Mouse (Mus musculus) forebrain, embryonic 11.5 days (tissue): Measurements from ENCODE around the gene Cacng8. TPM values are rescaled to one million over a fixed set of nuclear protein-coding genes. Genes with fewer than 3 reads are reported as not detected.

Source experiments
- ATAC-seq: fragments of 200-750 bp; cut with Nextera tagmentation; replicated peaks from 2 replicates; pipeline ENCODE4 v1.8.0; 2017; ENCODE audit warnings: moderate TSS enrichment; ENCODE audit not compliant: low FRiP score
- DNase-seq: peaks from one replicate; pipeline ENCODE4 v3.0.0-alpha.2; 2017; ENCODE audit warnings: low spot score
- H3K27ac ChIP-seq: fragments of 300-500 bp; sonication (generic); 2 replicates; pipeline ENCODE4 v1.5.1; 2014; ENCODE audit warnings: low read depth, low read length
- H3K27me3 ChIP-seq: fragments of 300-500 bp; sonication (generic); 2 replicates; pipeline ENCODE4 v1.6.1; 2014; ENCODE audit warnings: mild to moderate bottlenecking, low read length, mixed read lengths; ENCODE audit not compliant: control insufficient read depth, insufficient read depth
- H3K36me3 ChIP-seq: fragments of 300-500 bp; sonication (generic); 2 replicates; pipeline ENCODE4 v1.6.1; 2014; ENCODE audit warnings: mild to moderate bottlenecking, low read length, moderate library complexity, mixed read lengths; ENCODE audit not compliant: control insufficient read depth, insufficient read depth
- H3K4me1 ChIP-seq: fragments of 300-500 bp; sonication (generic); replicated peaks from 2 replicates; pipeline ENCODE4 v1.6.1; 2014; ENCODE audit warnings: low read length, mixed read lengths; ENCODE audit not compliant: control insufficient read depth, insufficient read depth
- H3K4me2 ChIP-seq: fragments of 300-500 bp; sonication (generic); 2 replicates; pipeline ENCODE4 v1.6.1; 2014; ENCODE audit warnings: low read depth, mild to moderate bottlenecking, low read length, moderate library complexity, mixed read lengths; ENCODE audit not compliant: severe bottlenecking
- H3K4me3 ChIP-seq: fragments of 300-500 bp; sonication (generic); 2 replicates; pipeline ENCODE4 v1.5.1; 2014; ENCODE audit warnings: low read depth, low read length
- H3K9ac ChIP-seq: fragments of 300-500 bp; sonication (generic); 2 replicates; pipeline ENCODE4 v1.6.1; 2014; ENCODE audit warnings: low read length
- H3K9me3 ChIP-seq: fragments of 300-500 bp; sonication (generic); 2 replicates; pipeline ENCODE4 v1.6.1; 2016; ENCODE audit warnings: low read length, mixed read lengths; ENCODE audit not compliant: control insufficient read depth
- WGBS: fragments of 180-500 bp; shearing (Covaris S2); extraction: QIAGEN DNeasy Blood & Tissue Kit; methylation state at CpG from one replicate; pipeline ENCODE4 v1.1.7; 2014; 5-methylcytosine and 5-hydroxymethylcytosine counted together
- polyA plus RNA-seq: library from polyadenylated mRNA; unstranded; fragments of >200 nt; fragmentation: Nextera tagmentation; extraction: Ambion mirVana; gene quantifications from 2 replicates; pipeline ENCODE4 v1.2.1, GENCODE M21; 2014

Cacng8 gene
- polyA plus RNA-seq, 1 experiment from 2014 or later = 7.9 TPM

DNA sequence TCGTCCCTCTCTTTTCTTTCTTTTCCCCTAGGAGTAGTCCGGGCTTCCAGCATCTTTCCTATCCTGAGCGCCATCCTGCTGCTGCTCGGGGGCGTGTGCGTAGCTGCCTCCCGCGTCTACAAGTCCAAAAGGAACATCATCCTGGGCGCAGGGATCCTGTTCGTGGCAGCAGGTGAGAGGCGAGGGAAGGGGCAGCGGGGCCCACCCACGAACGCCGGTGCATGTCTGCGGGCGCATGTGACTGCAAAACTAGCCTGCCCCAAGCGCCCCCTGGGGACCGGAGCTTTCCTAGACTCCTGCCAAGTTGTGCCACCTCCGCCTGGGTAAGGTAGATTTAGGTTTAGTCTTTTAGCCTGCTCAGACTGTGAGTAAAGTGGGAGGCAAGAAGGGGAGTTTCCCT is 21.6 kb downstream of the Cacng8 start:
- H3K9ac ChIP-seq = peak overlapping the region; percentile 57
- peaks cover 2% of the 10 kb centered on the region for H3K4me1 ChIP-seq
- H3K27me3 ChIP-seq = peaks cover 33% of the 10 kb centered on the region
- DNase-seq = peak; percentile 81
- ATAC-seq = no peak
- H3K4me3 ChIP-seq = peak overlapping the region; percentile 32
- no peaks in the 10 kb centered on the region for H3K9me3 ChIP-seq
- H3K4me2 ChIP-seq = peak overlapping the region; percentile 88
- under 1% methylated on average over 20 of the region's 20 CpGs for WGBS
- H3K36me3 ChIP-seq = no peaks in the 10 kb centered on the region
- no peak overlapping the region for H3K27ac ChIP-seq

DNA sequence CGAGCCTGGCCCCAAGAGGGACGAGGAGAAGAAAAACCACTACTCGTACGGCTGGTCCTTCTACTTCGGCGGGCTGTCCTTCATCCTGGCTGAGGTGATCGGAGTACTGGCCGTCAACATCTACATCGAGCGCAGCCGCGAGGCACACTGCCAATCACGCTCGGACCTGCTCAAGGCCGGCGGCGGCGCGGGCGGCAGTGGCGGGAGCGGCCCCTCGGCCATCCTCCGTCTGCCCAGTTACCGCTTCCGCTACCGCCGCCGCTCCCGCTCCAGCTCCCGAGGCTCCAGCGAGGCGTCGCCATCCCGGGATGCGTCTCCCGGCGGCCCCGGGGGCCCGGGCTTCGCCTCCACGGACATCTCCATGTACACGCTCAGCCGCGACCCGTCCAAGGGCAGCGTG is 24.4 kb downstream of the Cacng8 start:
- Histone ChIP-seq H3K4me2 (peak overlapping the region; percentile 99), H3K4me3 (peak overlapping the region; percentile 55), H3K4me1 (peaks cover 2% of the 10 kb centered on the region), H3K9me3 (no peaks in the 10 kb centered on the region), H3K9ac (peak overlapping the region; percentile 68), H3K27ac (no peak overlapping the region), H3K36me3 (no peaks in the 10 kb centered on the region), H3K27me3 (peaks cover 33% of the 10 kb centered on the region)
- 1% methylated on average over 43 of the region's 47 CpGs for WGBS
- ATAC-seq (no peak), DNase-seq (peak; percentile 71)

DNA sequence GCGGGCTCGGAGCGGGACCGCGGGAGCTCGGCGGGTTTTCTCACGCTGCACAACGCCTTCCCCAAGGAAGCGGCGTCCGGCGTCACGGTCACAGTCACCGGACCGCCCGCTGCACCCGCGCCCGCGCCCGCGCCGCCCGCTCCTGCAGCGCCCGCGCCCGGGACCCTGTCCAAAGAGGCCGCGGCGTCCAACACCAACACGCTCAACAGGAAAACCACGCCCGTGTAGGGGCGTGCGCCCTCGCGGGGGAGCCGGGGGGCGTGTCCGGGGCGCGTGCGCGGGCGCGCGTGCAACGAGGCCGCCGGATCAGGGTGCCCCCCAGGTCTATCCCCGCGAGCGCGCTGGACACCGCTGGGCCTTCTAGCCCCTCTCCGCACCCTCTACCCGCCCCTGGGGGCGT is 24.9 kb downstream of the Cacng8 start:
- DNase-seq (peak; percentile 67), ATAC-seq (0 out of 2 replicates have a peak, but pooled peaks have one; percentile 9)
- Histone ChIP-seq H3K9ac (peak overlapping the region; percentile 68), H3K4me2 (peak overlapping the region; percentile 99), H3K4me1 (peaks cover 2% of the 10 kb centered on the region), H3K27me3 (peaks cover 33% of the 10 kb centered on the region), H3K36me3 (no peaks in the 10 kb centered on the region), H3K9me3 (no peaks in the 10 kb centered on the region), H3K4me3 (peak overlapping the region; percentile 55), H3K27ac (no peak overlapping the region)
- under 1% methylated on average over 45 of the region's 60 CpGs for WGBS

DNA sequence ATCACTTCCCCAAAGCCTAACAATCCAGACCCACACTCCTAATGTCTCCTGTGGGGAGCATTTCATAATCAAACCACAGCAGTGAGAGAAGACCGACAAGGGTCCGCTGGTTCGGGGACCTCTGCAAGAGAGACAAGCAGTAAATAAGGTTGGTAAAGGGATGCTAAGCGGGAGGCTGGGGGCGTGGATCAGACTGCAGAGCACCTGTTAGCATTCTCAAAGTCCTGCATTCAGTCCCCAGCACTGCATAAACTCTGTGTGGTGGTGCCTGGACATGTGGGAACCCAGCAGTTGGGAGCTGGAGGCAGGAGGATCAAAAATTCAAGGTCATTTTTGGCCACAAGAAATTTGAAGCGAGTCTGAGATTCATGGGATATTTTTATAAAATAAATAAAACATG is 29.5 kb downstream of the Cacng8 start:
- H3K27ac ChIP-seq = no peak overlapping the region
- no peak for DNase-seq
- peaks cover 25% of the 10 kb centered on the region for H3K27me3 ChIP-seq
- no peaks in the 10 kb centered on the region for H3K36me3 ChIP-seq
- H3K9ac ChIP-seq = no peak overlapping the region
- H3K4me2 ChIP-seq = no peak overlapping the region
- ATAC-seq = no peak
- WGBS = 36% methylated on average over 6 of the region's 6 CpGs
- H3K4me1 ChIP-seq = peaks cover 10% of the 10 kb centered on the region
- no peak overlapping the region for H3K4me3 ChIP-seq
- no peaks in the 10 kb centered on the region for H3K9me3 ChIP-seq

DNA sequence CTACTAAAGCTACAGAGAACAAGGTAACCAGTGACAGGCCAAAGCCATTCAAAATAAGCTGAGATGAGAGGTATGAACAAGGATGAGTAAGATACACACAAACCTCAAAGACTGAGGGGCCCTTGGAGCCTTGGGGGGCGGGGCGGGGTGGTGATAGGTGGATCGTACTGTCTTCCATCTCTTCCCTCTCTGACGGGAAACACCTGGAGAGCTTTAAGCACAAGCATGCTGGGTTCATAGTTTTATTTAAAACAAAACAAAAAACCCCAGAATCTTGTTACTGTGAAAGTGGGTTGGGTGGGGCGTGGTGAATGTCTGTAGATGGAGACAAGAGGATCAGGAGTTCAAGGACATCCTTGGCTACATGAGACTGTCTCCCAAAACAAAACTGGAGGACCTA is 30.0 kb downstream of the Cacng8 start:
- no peak overlapping the region for H3K4me2 ChIP-seq
- no peak for ATAC-seq
- H3K9ac ChIP-seq = no peak overlapping the region
- H3K4me1 ChIP-seq = peaks cover 8% of the 10 kb centered on the region
- H3K27ac ChIP-seq = no peak overlapping the region
- DNase-seq = no peak
- no peaks in the 10 kb centered on the region for H3K36me3 ChIP-seq
- H3K9me3 ChIP-seq = no peaks in the 10 kb centered on the region
- 62% methylated on average over 5 of the region's 5 CpGs for WGBS
- H3K4me3 ChIP-seq = no peak overlapping the region
- H3K27me3 ChIP-seq = peaks cover 22% of the 10 kb centered on the region

DNA sequence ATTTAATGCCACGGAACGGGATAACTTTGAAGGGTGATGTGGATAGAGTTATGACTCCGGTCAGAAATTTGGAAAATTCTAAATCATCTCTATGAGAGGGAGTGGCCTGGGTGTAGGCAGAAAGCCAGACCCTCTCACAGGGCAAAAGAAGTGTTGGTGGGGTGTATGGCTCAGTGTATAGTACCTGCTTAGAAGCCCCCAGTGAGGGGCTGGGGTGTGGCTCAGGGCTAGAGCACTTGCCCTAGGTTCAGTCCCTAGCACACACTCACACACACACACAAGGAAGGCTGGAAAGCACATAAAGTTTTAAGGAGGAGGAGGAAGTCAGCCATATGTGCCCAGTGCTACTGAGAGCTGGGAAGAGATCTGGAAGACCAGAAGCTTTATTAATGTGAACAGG is 30.8 kb downstream of the Cacng8 start:
- peaks cover 17% of the 10 kb centered on the region for H3K27me3 ChIP-seq
- no peaks in the 10 kb centered on the region for H3K36me3 ChIP-seq
- 83% methylated on average over 3 of the region's 3 CpGs for WGBS
- H3K4me2 ChIP-seq = no peak overlapping the region
- ATAC-seq (no peak), DNase-seq (no peak)
- no peaks in the 10 kb centered on the region for H3K9me3 ChIP-seq
- H3K4me1 ChIP-seq = peaks cover 8% of the 10 kb centered on the region; the same call in 1 of the 2 replicates
- no peak overlapping the region for H3K4me3 ChIP-seq
- no peak overlapping the region for H3K27ac ChIP-seq
- H3K9ac ChIP-seq = no peak overlapping the region

DNA sequence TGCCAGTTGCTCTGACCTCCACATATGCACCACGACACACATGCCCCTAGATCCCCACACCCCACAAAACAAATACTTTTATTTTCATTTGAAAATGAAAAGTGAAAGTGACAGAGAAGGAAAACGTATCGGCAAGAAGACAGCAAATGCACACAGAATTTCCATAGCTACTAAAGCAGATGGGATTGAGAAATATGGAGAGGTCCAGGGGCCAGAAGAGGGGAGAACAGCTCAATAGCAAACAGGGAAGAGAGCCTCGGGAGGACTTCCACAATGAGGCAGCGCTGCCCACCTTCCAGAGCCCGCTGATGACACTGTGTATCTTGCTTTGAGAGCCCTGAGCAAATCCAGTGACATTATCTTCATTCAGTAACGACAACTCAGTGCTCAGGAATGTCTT is 31.6 kb downstream of the Cacng8 start:
- H3K9ac ChIP-seq = no peak overlapping the region
- H3K4me2 ChIP-seq = no peak overlapping the region
- ATAC-seq = no peak
- H3K27me3 ChIP-seq = peaks cover 14% of the 10 kb centered on the region
- no peak overlapping the region for H3K27ac ChIP-seq
- H3K4me1 ChIP-seq = peaks cover 8% of the 10 kb centered on the region; the same call in 1 of the 2 replicates
- H3K4me3 ChIP-seq = no peak overlapping the region
- no peak for DNase-seq
- H3K36me3 ChIP-seq = no peaks in the 10 kb centered on the region
- H3K9me3 ChIP-seq = no peaks in the 10 kb centered on the region
- WGBS = 64% methylated on average over 7 of the region's 7 CpGs

DNA sequence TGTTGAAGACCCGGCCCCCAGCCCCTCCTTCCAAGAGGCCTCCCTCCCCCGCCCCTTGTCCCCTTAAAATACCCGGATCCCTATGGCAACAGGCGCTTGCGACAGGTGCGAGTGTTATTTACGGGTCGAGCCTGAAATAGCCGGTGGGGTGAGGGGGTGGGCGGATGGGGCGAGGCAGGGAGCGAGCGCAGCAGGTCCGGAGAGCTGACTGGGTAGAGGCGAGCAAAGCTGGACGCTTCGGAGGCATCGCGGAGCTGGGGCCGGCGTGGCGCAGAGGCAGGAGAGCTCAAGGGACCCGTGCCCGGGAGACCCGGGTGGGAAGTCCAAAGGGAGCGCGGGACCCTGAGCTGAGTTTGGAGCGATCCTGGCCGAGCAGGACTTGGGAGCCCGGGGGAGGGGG is 32.9 kb downstream of the Cacng8 start:
- no peak for DNase-seq
- Histone ChIP-seq H3K4me1 (peaks cover 8% of the 10 kb centered on the region; the same call in 1 of the 2 replicates), H3K4me3 (peak overlapping the region; percentile 27), H3K4me2 (peak overlapping the region; percentile 65), H3K36me3 (no peaks in the 10 kb centered on the region), H3K27me3 (peaks cover 14% of the 10 kb centered on the region), H3K9ac (peak overlapping the region; percentile 43), H3K27ac (no peak overlapping the region), H3K9me3 (no peaks in the 10 kb centered on the region)
- WGBS = 1% methylated on average over 30 of the region's 30 CpGs
- peak; percentile 47 for ATAC-seq

DNA sequence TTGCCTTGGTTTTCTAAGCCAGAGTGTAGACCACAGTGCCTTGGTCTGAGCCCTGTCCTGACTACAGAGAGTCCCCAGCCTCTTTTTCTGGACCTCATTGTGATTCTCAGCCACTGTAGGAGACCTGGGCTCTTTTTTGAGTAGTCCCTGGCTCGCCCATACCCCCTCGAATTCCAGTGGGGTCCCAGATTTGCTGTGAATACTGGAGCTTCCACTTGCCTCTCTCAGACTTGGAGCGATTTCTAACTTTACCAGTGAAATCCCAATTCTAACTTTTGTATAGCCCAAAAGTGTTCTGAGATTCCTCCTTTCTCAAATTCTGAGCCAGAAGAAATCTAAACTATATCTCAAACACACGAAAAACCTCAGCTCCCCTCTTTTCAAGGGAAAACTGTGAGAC is 33.4 kb downstream of the Cacng8 start, which contains the start of gene Cacng6:
Gene Cacng6, plus strand, starts transcription at position 301 of the 400 bp plus-strand sequence.
- Histone ChIP-seq H3K4me1 (peaks cover 8% of the 10 kb centered on the region; the same call in 1 of the 2 replicates), H3K4me3 (peak within 1 kb of the TSS; percentile 27), H3K4me2 (peak within 1 kb of the TSS; percentile 65), H3K27ac (no peak within 1 kb of the TSS), H3K36me3 (no peaks in the 10 kb centered on the region), H3K9me3 (no peaks in the 10 kb centered on the region), H3K9ac (peak within 1 kb of the TSS; percentile 43), H3K27me3 (peaks cover 14% of the 10 kb centered on the region)
- DNase-seq = no peak
- 34% methylated on average over 4 of the region's 4 CpGs for WGBS
- ATAC-seq = no peak
